Mouse (Mus musculus): ENCODE measurements around the gene Rin3. TPM values are rescaled to one million over a fixed set of nuclear protein-coding genes. Genes with fewer than 3 reads are reported as not detected.

Gene Rin3
- total RNA-seq, 1 experiment, result 3.8 TPM

DNA sequence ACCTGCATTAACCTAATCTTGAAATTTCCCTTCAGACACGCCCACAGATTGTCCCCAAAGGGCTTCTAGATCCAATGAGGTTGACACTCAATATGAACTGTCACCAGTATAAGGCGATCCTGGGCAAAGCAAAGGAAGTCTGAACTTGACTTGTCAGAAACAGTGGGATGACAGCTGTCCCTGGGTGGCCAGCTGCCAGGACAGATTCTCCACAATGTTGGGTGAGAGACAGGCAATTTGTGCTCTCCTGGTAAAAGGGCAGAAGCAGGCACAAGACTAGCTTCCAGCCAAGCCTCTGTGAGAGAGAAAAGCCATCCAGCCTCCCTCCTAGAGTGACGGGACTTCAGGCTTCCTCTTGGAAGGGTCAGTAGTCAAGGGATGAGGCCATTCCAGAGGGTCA, 89.5 kb downstream of the Rin3 start:
- no peak overlapping the region for H3K4me3 ChIP-seq (ENCODE audit: insufficient read depth in 1 of 2, low read depth in 1 of 2, low read length in 2 of 2, poor library complexity in 1 of 2, severe bottlenecking in 1 of 2)
- DNase-seq (ENCODE audit: low read depth, low spot score), result no peak
- H3K9me3 ChIP-seq (ENCODE audit: control insufficient read depth, insufficient read depth, low read depth, low read length), result no peaks in the 10 kb centered on the region
- no peak for TF ChIP-seq CHD2 (IDR thresholded peaks at IDR 0.05; ENCODE audit: low read depth, low read length)
- TF ChIP-seq ZC3H11A (IDR thresholded peaks at IDR 0.05; ENCODE audit: borderline replicate concordance, low read depth, low read length), result no peak
- TF ChIP-seq MAFK (IDR thresholded peaks at IDR 0.05; ENCODE audit: insufficient read depth, low read depth, low read length), result no peak
- TF ChIP-seq HCFC1 (IDR thresholded peaks at IDR 0.05; ENCODE audit: borderline replicate concordance, insufficient read depth, low read length), result no peak
- TF ChIP-seq ZNF384 (IDR thresholded peaks at IDR 0.05; ENCODE audit: low read depth, low read length), result no peak
- in situ Hi-C loops (cut with MboI; ENCODE audit: low sequenced_read_pairs in 2 of 2, unreplicated experiment in 2 of 2), result no loop called here
- no peaks in the 10 kb centered on the region for H3K36me3 ChIP-seq (ENCODE audit: control insufficient read depth, insufficient read depth, low read length, poor library complexity, severe bottlenecking)
- H3K27ac ChIP-seq (ENCODE audit: insufficient read depth, low read depth, low read length, poor library complexity, severe bottlenecking), result no peak overlapping the region
- peaks cover 0 to 4% of the 10 kb centered on the region in 2 experiments; a peak in 2 of 4 replicates for H3K4me1 ChIP-seq (ENCODE audit: control insufficient read depth in 2 of 2, insufficient read depth in 2 of 2, low read length in 2 of 2, poor library complexity in 1 of 2)
- H3K9ac ChIP-seq (ENCODE audit: insufficient read depth, low read depth, low read length, poor library complexity, severe bottlenecking), result no peak overlapping the region

- Histone ChIP-seq H3K4me3 (ENCODE audit: insufficient read depth in 1 of 2, low read depth in 1 of 2, low read length in 2 of 2, poor library complexity in 1 of 2, severe bottlenecking in 1 of 2) (no peak overlapping the region), H3K27ac (ENCODE audit: insufficient read depth, low read depth, low read length, poor library complexity, severe bottlenecking) (no peak overlapping the region), H3K9me3 (ENCODE audit: control insufficient read depth, insufficient read depth, low read depth, low read length) (no peaks in the 10 kb centered on the region), H3K36me3 (ENCODE audit: control insufficient read depth, insufficient read depth, low read length, poor library complexity, severe bottlenecking) (no peaks in the 10 kb centered on the region), H3K4me1 (ENCODE audit: control insufficient read depth in 2 of 2, insufficient read depth in 2 of 2, low read length in 2 of 2, poor library complexity in 1 of 2) (no peaks in the 10 kb centered on the region), H3K9ac (ENCODE audit: insufficient read depth, low read depth, low read length, poor library complexity, severe bottlenecking) (no peak overlapping the region)
- TF ChIP-seq ZNF384 (IDR thresholded peaks at IDR 0.05; ENCODE audit: low read depth, low read length), result no peak
- TF ChIP-seq MAFK (IDR thresholded peaks at IDR 0.05; ENCODE audit: insufficient read depth, low read depth, low read length), result no peak
- no peak for TF ChIP-seq HCFC1 (IDR thresholded peaks at IDR 0.05; ENCODE audit: borderline replicate concordance, insufficient read depth, low read length)
- TF ChIP-seq ZC3H11A (IDR thresholded peaks at IDR 0.05; ENCODE audit: borderline replicate concordance, low read depth, low read length), result no peak
- TF ChIP-seq CHD2 (IDR thresholded peaks at IDR 0.05; ENCODE audit: low read depth, low read length), result no peak
- in situ Hi-C loops (cut with MboI; ENCODE audit: low sequenced_read_pairs in 2 of 2, unreplicated experiment in 2 of 2), result loop anchor here in 1 of 2 experiments (10.0 kb wide), 1 partner anchor 387 kb away; no protein-coding TSS in a partner anchor
- DNase-seq (ENCODE audit: low read depth, low spot score), result no peak
Observed at GRCm38 (mm10) chr12:102382180-102382579, 99.3 kb downstream of the Rin3 start.

DNA sequence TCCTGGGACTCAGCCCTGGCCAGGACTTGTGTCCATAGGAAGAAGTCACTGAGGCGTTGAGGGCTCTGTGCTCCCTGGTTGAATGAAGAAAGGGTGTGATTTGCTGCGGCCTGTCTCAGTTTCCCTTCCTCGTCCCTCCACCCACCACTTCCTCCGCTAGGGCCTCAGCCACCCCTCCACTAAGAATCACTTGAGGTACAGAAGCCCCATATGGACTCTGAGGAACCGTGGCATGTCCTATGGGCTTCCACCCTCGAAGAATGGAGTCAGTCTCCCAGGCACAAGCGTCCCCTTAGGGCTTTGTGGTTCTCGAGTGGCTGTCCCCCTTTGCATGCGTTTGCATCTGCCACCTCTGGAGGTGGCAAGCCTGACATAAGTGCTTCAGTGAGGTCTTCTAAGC, 100.4 kb downstream of the Rin3 start:
- in situ Hi-C loops (cut with MboI; ENCODE audit: low sequenced_read_pairs in 2 of 2, unreplicated experiment in 2 of 2), result loop anchor here in 1 of 2 experiments (10.0 kb wide), 1 partner anchor 388 kb away; no protein-coding TSS in a partner anchor
- Histone ChIP-seq H3K4me1 (ENCODE audit: control insufficient read depth in 2 of 2, insufficient read depth in 2 of 2, low read length in 2 of 2, poor library complexity in 1 of 2) (no peaks in the 10 kb centered on the region), H3K36me3 (ENCODE audit: control insufficient read depth, insufficient read depth, low read length, poor library complexity, severe bottlenecking) (no peaks in the 10 kb centered on the region)

DNA sequence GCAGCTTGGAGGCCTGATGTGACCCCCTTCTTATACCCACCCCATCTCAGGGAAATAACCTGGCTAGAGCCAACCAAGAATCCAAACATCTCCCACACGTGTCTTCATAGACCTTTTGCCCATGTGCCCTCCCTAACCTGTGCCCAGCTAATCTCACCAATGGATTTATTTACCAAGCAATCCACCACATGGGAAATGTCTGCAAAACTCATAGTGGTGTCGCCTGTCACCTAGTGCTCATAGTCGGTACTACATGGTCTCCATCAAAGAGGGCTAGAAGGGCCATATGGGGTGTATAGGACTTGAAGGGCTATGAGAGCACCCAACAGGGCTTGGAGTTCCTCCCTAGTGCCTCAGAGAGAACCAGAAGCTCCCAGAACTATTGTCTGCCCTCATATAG, 102.0 kb downstream of the Rin3 start:
- Histone ChIP-seq H3K36me3 (ENCODE audit: control insufficient read depth, insufficient read depth, low read length, poor library complexity, severe bottlenecking) (no peaks in the 10 kb centered on the region), H3K27ac (ENCODE audit: insufficient read depth, low read depth, low read length, poor library complexity, severe bottlenecking) (no peak overlapping the region), H3K4me3 (ENCODE audit: insufficient read depth in 1 of 2, low read depth in 1 of 2, low read length in 2 of 2, poor library complexity in 1 of 2, severe bottlenecking in 1 of 2) (no peak overlapping the region), H3K4me1 (ENCODE audit: control insufficient read depth in 2 of 2, insufficient read depth in 2 of 2, low read length in 2 of 2, poor library complexity in 1 of 2) (no peaks in the 10 kb centered on the region; a peak in 1 of 4 replicates), H3K9ac (ENCODE audit: insufficient read depth, low read depth, low read length, poor library complexity, severe bottlenecking) (no peak overlapping the region), H3K9me3 (ENCODE audit: control insufficient read depth, insufficient read depth, low read depth, low read length) (no peaks in the 10 kb centered on the region)
- DNase-seq (ENCODE audit: low read depth, low spot score), result peak; percentile 33
- in situ Hi-C loops (cut with MboI; ENCODE audit: low sequenced_read_pairs in 2 of 2, unreplicated experiment in 2 of 2), result loop anchor here in 1 of 2 experiments (10.0 kb wide), 1 partner anchor 390 kb away; no protein-coding TSS in a partner anchor
- no peak for TF ChIP-seq CHD2 (IDR thresholded peaks at IDR 0.05; ENCODE audit: low read depth, low read length)
- peak; percentile 60; the same call in 1 of the 2 replicates for TF ChIP-seq ZC3H11A (IDR thresholded peaks at IDR 0.05; ENCODE audit: borderline replicate concordance, low read depth, low read length)

More for the DNA sequence above, 100.4 kb downstream of the Rin3 start:
- Histone ChIP-seq H3K9ac (ENCODE audit: insufficient read depth, low read depth, low read length, poor library complexity, severe bottlenecking) (no peak overlapping the region), H3K27ac (ENCODE audit: insufficient read depth, low read depth, low read length, poor library complexity, severe bottlenecking) (no peak overlapping the region), H3K9me3 (ENCODE audit: control insufficient read depth, insufficient read depth, low read depth, low read length) (no peaks in the 10 kb centered on the region), H3K4me3 (ENCODE audit: insufficient read depth in 1 of 2, low read depth in 1 of 2, low read length in 2 of 2, poor library complexity in 1 of 2, severe bottlenecking in 1 of 2) (no peak overlapping the region)
- no peak for TF ChIP-seq MAFK (IDR thresholded peaks at IDR 0.05; ENCODE audit: insufficient read depth, low read depth, low read length)
- TF ChIP-seq ZC3H11A (IDR thresholded peaks at IDR 0.05; ENCODE audit: borderline replicate concordance, low read depth, low read length), result no peak
- TF ChIP-seq ZNF384 (IDR thresholded peaks at IDR 0.05; ENCODE audit: low read depth, low read length), result no peak
- TF ChIP-seq CHD2 (IDR thresholded peaks at IDR 0.05; ENCODE audit: low read depth, low read length), result no peak
- TF ChIP-seq HCFC1 (IDR thresholded peaks at IDR 0.05; ENCODE audit: borderline replicate concordance, insufficient read depth, low read length), result no peak
- no peak for DNase-seq (ENCODE audit: low read depth, low spot score)
